9 mouse cellular contexts compared by ENCODE assay signal in the genomic region with DNA sequence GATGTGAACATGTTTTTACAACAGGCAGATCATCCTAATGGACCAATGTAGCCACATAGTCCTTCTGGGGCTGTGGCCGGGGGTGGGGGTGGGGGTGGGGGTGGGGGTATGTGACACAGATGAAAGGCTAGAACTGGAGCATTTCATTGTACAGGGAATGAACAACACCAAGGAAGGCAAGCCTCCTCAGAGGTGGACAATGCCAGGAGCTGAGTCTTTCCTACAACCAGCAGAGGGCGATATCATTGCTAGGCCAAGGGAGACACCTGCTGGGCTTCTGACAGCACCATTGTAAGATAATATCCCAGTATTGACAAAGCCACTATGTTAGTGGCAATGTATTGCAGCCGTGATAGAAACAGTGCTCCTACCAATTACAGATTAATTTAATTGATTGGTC. TPM values are rescaled to one million over a fixed set of nuclear protein-coding genes. Genes with fewer than 3 reads are reported as not detected.
DNase-seq lines count a peak whose midpoint lies in the region; ATAC-seq and TF ChIP-seq lines count a peak whose summit lies in the region.
"Had no signal": no experiment of that assay in that cellular context is flagged by ENCODE, and none has a peak within 500 bp of the region (broad histone marks: within the 10 kb centered on the region; RNA-seq: fewer than 3 reads in every experiment).

No protein-coding gene starts in this region.

- no peak overlapping the region for H3K4me2 ChIP-seq in stomach, postnatal 0 days (replicated peaks; ENCODE audit: low read depth)

- TF ChIP-seq EP300 in stomach, postnatal 0 days (optimal IDR thresholded peaks at IDR 0.05): no peak

- H3K4me3 ChIP-seq in layer of hippocampus, adult 2 months: no peak overlapping the region
- no peak overlapping the region for H3K4me3 ChIP-seq in stomach, postnatal 0 days (ENCODE audit: low read depth, low read length)

- H3K9me3 ChIP-seq in stomach, postnatal 0 days (ENCODE audit: control insufficient read depth, low read length): no peaks in the 10 kb centered on the region

- ATAC-seq in stomach, postnatal 0 days (ENCODE audit: low FRiP score, low TSS enrichment): no peak

- no peaks in the 10 kb centered on the region for H3K4me1 ChIP-seq in stomach, postnatal 0 days (replicated peaks; ENCODE audit: control insufficient read depth, insufficient read depth)

- WGBS in stomach, postnatal 0 days: 29% methylated on average over 3 of the region's 3 CpGs

- H3K27ac ChIP-seq in layer of hippocampus, adult 2 months: no peak overlapping the region
- no peak overlapping the region for H3K27ac ChIP-seq in stomach, postnatal 0 days (replicated peaks)

- peak; percentile 84 for TF ChIP-seq CTCF in layer of hippocampus, adult 2 months (conservative IDR thresholded peaks at IDR 0.05)
- TF ChIP-seq CTCF in stomach, postnatal 0 days (IDR thresholded peaks at IDR 0.05; ENCODE audit: low read depth): peak; percentile 86

- H3K36me3 ChIP-seq in stomach, postnatal 0 days (ENCODE audit: control insufficient read depth, insufficient read depth, low read length): no peaks in the 10 kb centered on the region

- H3K27me3 ChIP-seq in stomach, postnatal 0 days (ENCODE audit: control insufficient read depth, insufficient read depth, low read length): no peaks in the 10 kb centered on the region

- no peak overlapping the region for H3K9ac ChIP-seq in stomach, postnatal 0 days (ENCODE audit: low read length)

- DNase-seq in adrenal gland, adult 2 months: peak; percentile 18
- DNase-seq in adrenal gland, postnatal 4 days (ENCODE audit: low spot score in 2 of 2): no peak
- DNase-seq in layer of hippocampus, adult 2 months (ENCODE audit: low spot score in 2 of 2): peak in 1 of 2 experiments; percentile 60
- DNase-seq in layer of hippocampus, postnatal 25 days (ENCODE audit: extremely low spot score in 1 of 2, low spot score in 1 of 2): no peak
- DNase-seq in cerebellum, postnatal 36 days: peak; percentile 27 to 36
- DNase-seq in kidney, postnatal 36 days: peak; percentile 5 to 46
- peak; percentile 19 for DNase-seq in stomach, postnatal 0 days (ENCODE audit: low spot score)
- DNase-seq in right cerebral cortex, postnatal 25 days: no peak

RNA-seq across cellular contexts. Expression of a gene that starts 37.2 kb away (rescaled TPM):
- total RNA-seq in adrenal gland, adult 2 months (2021): 1 to 10 TPM; 4.6 to 7.1 TPM
- polyA plus RNA-seq in adrenal gland, adult 2 months (2012; rRNA removed): 2.9 TPM in 2 replicates
- total RNA-seq in adrenal gland, postnatal 4 days (2021): 10 to 100 TPM in 1 of 2 experiments, 1 to 10 TPM in 1; 8.7 to 10.6 TPM
- 100 to 1,000 TPM; 106 to 109 TPM for total RNA-seq in layer of hippocampus, adult 2 months (2021)
- total RNA-seq in layer of hippocampus, postnatal 25 days (2021): 100 to 1,000 TPM; 104 to 107 TPM
- polyA plus RNA-seq in stomach, postnatal 0 days (2015; fragmentation: Nextera tagmentation; extraction: Ambion mirVana): 0.46 and 0.54 TPM in 2 replicates
- polyA plus RNA-seq: C2C12 had no signal

Comparison
In these comparisons a context has a peak if more than half of its experiments do, and no peak if none do; other contexts are left out.
1. DNase-seq: peak in adrenal gland, adult 2 months (single experiment), cerebellum, postnatal 36 days (2 of 2), kidney, postnatal 36 days (2 of 2) and stomach, postnatal 0 days (single experiment); none in adrenal gland, postnatal 4 days (0 of 2), layer of hippocampus, postnatal 25 days (0 of 2) and right cerebral cortex, postnatal 25 days (single experiment).
2. RNA of a gene that starts 37.2 kb away (total RNA-seq): 106 to 109 TPM in layer of hippocampus, adult 2 months and 104 to 107 TPM in layer of hippocampus, postnatal 25 days; 8.7 to 10.6 TPM in adrenal gland, postnatal 4 days and 4.6 to 7.1 TPM in adrenal gland, adult 2 months; every median in the first group is over 4 times any median in the second.